Mouse (Mus musculus) ZHBTc4 (cell line): ENCODE results near the gene Noc4l.

Experiments
- DNase-seq: peaks from one replicate; pipeline ENCODE4 v3.0.0-alpha.2; 2011; ENCODE audit warnings: low read depth, low spot score

Noc4l gene

DNA sequence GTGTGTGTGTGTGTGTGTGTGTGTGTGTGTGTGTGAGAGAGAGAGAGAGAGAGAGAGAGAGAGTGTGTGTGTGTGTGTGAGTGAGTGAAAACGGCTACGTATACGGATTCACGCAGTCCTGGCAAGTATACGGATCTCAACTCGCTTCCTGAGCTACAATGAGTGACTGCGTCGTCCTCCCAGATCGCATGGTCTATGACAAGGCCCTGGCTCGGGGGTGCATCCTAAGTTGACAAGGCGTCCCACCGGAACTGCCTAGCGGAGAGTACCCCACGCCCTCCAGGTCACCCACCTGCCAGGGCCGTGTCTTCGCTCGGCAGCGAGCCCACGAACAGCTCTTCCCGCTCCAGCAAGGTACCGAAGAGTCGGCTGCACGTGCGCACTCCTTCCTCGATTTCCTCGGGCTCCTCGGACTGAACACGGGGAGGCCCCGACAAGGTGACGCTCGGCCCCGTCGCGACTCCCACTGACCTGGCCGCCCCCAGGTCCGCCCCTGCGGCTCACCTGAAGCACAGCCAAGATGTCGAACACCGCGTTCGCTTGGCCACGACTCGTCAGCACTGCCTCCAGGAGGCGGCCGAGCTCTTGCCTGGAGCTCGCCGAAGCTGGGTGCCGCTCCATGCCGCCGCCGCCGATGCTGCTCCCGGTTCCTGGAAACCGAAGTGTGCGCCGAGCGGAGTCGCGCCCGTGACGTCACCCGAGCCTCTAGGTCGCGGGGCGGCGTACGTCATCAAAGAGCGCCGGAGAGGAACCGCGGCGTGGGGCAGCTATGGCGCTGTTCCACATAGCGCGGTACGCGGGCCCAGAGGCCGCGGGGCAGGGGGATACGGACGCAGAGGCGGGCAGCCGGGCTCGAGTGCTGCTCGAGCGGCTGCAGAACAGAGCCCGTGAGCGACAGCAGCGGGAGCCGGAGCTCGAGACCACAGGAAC lies at the start of gene Noc4l, which contains the start of gene Ddx51:
Gene Noc4l (minus strand): TSS at position 699 of the 930 bp plus-strand sequence.
Gene Ddx51 (plus strand): TSS at position 733 of the 930 bp plus-strand sequence.
- DNase-seq: peak; percentile 98

DNA sequence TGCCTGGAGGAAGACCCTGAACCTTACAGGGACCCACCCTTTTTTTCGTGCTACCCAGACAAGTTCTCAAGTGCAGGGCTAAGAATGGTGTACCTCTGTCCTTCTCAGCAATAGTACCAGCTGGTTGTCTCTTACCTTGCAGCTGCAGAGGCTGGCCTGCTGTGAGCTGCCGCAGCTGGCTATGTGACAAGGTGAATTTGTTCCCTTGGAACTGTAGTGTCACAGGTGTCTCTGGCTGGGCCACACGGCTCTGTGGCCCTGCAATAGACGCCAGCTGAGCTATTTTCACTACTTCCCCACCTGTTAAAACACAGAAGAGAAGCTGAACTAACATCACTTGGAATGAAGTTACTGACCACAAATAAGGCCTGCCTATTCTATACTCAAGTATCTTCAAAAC lies 45.4 kb upstream of the Noc4l start:
- DNase-seq: no peak

DNA sequence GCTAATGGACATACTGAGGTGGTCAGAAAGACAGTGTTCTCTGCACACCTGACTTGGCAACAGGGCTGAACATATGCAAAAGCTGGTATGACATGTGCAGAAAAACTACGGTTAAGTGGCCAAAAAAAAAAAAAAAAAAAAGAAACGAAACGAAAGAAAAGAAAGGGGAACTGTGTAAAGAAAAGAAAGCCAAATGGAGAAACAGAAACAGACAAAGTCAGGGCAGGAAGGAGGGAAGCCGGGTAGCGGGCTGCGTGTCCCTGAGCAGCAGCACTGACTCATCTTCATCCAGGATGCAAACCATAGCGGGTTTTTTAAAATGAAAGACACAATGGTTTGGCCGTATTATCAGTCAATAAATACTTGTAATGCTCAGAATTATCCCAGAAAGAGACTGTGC lies 28.8 kb upstream of the Noc4l start:
- no peak for DNase-seq

DNA sequence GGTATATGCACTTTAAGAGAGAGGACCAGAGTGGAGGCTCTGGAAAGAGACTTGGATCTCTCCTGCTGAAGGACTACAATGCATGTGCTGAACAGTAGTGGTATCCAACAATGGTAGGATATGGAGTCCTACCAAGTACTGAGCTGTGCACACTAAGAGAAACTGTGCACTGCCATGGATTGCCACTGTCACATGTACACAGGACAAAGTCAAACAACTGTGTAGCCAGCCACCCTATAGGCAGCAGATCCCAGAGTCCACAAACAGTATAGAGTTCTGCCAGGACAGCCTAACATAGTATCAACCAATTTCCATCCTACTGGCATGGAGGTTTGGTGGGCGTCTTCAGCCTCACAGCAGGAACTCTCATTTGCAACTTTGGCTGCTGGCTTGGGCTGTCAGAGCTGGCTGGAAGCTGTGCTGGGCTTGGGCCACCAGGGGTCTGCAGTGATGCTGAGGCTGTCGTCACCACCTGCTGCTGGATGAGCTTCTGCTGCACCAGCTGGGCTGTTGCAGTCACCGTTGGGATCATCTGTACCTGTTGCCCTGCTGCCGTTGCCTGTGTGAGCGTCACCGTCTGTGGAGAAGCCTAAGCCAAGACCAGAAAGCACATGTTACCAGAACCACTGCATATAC lies 12.4 kb upstream of the Noc4l start:
- peak; percentile 67 for DNase-seq

- no peak for DNase-seq
These were observed 11.6 kb upstream of the Noc4l start for GRCm38 (mm10) chr5:110664750-110665269.

DNA sequence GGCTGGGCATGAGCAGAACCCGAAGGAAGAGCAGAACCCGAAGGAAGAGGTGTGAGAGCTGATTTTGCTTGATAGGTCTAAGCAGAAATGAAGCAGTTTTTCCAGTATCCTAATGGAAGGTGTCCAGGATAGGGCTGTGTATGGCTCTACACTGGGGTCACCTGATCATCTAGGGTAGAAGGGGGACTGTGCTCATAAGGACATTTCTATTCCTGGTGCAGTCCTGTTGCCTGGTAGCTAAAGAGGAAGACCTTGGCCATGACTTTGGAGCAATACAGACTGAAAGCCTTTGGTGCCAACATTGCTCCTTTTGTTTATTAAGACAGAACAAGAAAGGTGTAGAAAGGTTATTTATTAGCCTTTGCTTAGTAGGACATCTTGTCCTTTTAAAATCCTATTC lies 10.8 kb upstream of the Noc4l start:
- no peak for DNase-seq

- no peak for DNase-seq
These were observed 6.5 kb upstream of the Noc4l start for GRCm38 (mm10) chr5:110659682-110660081.

DNA sequence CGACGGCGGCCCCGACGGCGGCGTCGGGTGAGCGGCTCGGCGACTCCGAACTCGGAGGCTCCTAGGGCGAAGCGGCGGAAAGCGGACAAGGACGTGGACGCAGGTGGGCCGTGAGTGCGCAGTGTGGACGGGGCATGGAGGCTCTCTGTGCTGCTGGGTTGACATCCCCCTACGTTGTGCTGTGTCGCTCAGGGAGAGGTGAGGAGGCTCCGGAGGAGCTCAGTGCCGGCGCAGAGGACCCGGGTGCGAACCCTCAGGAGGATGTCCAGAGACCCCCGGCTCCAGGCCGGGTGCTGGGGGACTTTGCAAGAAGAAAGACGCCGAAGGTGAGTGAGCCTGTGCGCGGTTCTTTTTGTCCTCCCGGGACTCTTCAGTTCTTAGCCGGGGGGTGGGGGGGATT lies 469 bp upstream of the Noc4l start:
- no peak for DNase-seq

DNA sequence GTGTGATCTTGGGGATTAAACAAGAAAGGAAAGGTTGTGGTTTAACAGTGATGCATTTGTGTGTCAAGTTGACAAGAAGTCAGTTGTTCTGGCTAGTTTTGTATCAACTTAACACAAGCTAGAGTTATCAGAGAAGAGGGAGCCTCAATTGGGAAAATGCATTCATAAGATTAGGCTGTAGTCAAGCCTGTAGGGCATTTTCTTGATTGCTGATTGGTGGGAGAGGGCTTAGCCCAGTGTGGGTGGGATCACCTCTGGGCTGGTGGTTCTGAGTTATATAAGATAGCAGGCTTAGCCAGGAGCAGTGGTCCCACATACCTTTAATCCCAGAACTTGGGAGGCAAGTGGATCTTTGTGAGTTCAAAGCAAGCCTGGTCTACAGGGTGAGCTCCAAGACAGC lies 6.8 kb downstream of the Noc4l start:
- no peak for DNase-seq

DNA sequence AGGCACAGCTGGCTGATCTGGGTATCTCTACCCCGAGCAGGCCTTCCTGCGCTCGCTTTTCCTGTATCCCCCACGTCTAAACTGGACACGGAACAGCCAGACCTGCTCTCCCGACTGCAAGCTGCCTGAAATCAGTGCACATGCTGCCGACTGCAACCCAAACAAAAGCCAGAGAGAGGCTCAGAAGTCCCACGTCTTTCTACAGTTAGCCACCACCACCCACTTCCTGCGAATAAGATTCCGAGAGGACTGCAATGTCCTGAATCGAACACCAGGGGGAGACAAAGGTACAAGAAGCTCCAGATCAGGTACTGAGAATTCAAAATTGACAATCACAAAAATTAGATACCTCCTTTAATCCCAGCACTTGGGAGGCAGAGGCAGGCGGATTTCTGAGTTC lies 13.8 kb downstream of the Noc4l start:
- peak; percentile 88 for DNase-seq

DNA sequence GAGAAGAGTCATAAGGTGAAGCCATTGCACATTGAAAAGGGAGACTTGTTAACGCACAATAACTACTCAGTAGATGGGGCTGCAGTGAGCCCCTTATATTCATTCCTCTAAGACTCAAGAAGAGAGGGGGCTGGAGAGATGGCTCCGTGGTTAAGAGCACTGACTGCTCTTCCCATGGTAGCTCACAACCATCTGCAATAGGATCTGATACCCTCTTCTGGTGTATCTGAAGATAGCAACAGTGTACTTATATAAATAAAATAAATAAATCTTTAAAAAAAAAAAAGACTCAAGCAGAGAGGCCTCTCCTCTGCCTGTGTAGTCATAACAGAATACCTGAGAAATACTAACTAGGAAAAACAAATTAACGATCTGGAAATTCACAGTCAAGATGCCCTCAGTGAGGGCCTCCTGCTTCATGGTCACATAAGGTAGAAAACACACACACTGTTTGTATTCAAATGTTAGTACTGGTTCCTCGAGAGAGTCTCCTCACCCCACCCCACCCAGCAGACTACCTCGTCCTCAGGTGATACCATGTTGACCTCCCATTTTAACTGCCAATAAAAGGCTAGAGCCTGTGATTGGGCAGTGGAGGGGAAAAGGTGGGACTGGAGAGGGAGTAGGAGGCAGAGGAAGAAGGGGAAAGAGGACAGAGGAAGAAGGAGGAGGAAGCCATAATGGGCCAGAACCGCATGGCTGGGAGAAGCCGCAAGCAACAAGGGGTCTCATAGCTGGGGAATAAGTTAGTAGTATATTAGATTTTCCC lies 14.7 kb downstream of the Noc4l start:
- no peak for DNase-seq

DNA sequence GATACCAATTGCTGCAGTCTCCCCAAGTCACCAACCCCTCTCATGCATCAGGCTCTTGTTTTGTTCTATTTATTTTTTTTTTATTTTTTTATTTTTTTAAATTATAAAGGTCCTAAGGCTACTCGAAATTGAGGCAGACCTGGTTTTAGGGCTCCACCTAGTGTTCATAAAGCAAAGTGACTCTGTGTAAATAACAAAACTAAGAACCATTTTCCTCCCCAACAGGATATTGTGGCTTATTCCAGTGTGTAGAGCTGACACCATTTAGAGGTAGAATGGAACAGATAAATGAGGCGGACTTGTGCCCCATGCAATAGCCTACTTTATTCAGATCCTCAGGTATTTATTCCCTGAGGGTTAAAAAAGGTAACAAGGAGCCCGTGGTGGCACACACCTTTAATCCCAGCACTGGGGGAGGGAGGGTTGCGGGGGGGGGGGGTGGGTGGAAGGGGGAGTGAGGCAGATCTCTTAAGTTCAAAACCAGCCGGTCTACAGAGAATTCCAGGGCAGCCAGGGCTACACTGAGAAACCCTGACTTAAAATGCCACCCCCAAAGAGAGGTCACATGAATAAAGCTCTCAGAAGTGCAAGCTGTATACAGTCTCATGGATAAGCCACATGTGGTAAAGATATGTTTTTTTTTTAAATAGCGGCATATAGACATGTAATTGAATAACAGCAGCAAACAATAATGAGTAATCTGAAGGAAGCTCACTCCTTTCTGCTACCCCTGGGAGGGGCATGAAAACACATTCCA lies 17.1 kb downstream of the Noc4l start:
- peak; percentile 58 for DNase-seq

- no peak for DNase-seq
These were observed 23.6 kb downstream of the Noc4l start for GRCm38 (mm10) chr5:110629525-110630120.

GRCm38 (mm10) chr5:110628156-110628555 lies 25.1 kb downstream of the Noc4l start:
- no peak for DNase-seq

DNA sequence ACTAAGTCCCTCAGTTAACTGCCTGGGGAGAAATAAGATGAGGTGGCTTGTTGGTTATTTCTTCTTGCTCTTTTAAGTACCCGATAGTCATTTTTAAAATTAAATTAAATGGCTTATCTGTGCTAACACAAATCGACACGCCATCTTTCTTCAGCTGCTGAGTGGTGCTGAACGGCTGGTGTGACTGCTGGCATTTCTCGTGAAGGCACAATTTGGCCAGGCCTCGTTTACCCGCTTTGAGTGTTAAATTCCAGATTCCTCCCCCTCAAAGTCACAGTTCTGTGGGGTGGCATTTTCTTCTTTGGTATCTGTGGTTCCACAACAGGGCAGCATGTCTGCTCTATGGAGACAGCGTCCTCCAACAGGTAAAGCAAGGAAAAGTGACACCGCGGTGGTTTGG lies 25.9 kb downstream of the Noc4l start:
- no peak for DNase-seq

DNA sequence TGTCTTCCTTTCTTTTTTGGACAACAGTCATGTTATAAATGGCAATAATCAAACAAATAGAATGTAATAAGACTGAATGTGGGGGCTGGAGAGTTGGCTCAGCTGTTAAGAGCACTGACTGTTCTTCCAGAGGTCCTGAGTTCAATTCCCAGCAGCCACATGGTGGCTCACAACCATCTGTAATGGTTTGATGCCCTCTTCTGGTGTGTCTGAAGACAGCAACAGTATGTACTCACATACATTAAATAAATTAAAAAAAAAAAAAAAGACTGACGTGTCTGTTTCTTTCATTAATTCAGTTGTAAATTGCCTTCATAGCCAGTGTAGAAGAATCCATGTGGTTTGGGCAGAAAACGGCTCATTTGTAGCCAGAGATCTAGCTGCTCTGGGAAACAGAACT lies 28.9 kb downstream of the Noc4l start:
- DNase-seq: no peak

DNA sequence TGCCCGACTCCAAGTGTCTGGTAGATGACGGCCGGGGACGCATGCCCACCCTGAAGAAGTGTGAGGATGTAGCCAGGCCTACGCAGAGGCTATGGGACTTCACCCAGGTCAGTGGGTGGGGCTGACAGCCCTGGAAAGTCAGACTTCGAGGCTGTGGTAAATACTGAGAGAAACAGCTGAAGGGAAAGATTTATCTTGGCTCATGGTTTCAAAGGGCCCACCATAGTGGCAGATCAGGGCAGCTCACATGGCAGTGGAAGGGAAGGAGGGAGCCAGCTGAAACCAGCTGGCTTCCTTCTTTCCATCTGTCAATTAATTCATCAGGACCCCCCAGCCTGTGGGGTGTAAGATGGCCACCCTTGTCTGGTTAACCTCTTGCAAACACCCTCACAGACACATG lies 34.0 kb downstream of the Noc4l start:
- no peak for DNase-seq

DNA sequence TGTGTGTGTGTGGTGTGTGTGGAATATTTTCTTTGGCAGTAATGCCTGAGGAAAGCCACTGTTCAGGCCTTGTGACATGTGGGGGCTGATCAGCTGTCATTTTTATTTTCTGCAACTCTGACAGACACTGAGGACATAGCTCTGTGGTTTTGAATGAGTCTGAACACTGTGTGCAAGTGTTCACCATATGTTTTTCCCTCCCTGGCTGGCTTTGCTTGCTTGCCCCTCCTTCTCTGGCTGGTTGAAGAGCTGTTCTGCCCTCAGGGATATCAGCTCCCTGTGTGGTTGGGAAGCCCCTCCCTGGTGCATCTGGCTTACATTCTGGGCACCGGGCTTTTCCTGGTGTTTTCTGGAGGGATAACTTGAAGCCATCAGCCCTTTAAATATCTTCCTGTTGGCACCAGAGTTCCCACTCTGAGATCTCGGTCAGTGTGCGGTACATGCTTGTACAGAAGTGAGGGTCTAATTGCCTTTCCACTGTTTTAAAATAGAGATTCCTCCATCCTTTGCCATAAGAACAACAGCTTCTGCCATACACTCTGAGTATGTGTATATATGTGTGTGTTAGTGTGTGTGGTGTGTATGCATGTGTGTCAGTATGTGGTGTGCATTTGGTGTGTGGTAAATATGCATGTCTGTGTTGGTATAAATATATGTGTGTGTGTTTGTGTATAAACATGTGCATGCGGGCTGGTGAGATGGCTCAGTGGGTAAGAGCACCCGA lies 41.6 kb downstream of the Noc4l start:
- no peak for DNase-seq

DNA sequence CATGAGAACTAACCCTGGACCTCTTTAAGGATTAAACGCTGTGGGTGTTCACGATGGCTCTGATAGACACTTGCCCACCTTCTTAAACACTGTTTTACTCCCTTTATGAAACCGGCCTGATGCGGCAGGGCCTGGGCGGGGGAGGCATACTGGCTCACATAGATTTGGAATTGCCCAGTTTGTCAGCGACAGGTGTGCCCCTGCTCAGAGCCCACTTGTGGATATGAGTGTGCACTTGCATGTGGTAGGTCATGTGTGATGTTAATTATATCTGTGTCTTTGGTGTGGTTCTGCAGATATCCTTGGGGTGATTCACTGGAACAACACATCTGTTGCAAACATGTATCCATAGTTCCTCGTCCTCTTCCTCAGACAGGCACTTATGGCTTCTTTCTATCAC lies 42.7 kb downstream of the Noc4l start:
- DNase-seq: no peak

DNA sequence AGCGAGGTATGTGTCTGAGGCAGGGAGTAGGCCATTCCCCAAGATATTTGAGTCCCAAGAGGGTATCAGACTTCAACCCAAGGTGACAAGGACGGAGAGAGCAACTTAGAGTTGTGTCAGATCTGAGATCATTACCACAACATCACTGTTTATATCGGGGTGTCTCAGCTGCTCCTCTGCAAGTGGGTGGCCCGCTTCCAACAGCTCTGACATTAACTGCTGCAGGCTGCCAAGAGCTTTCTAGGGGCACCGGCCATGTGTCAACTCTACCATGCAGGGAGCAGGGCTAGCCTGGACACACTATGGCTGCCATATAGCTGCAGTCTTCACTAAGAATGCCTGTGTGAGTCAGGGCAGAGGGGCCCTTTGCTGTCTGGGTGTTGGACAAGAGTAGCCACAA lies 43.3 kb downstream of the Noc4l start:
- no peak for DNase-seq
